Mouse (Mus musculus) c-Kit-positive CD71-positive TER-119-negative erythroid progenitor cells, embryonic 14.5 days (primary cell): ENCODE results near the gene Scgn.

Experiments used
- DNase-seq: peaks from one replicate; pipeline ENCODE4 v3.0.0-alpha.2; 2013; ENCODE audit warnings: low read depth

The Scgn gene

DNA sequence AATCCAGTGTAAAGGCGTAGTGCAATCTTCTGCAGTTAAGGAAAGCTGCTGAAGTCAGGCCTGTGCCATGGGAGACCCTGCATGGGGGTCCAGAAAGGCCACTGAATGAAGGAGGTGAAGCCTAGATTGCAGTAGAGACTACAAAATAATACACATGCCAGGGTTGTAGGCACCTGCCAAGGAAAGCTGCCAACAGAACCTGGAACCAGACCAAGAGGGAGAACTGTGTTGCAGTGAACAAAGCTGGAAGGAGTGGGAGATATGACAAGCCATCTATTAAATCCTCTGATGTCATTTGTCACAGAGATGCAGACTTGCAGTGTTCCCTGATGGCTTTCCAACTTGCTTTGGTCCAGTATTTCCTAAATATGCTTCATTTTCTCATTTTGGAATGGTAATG, 52.3 kb downstream of the Scgn start:
- DNase-seq = no peak

DNA sequence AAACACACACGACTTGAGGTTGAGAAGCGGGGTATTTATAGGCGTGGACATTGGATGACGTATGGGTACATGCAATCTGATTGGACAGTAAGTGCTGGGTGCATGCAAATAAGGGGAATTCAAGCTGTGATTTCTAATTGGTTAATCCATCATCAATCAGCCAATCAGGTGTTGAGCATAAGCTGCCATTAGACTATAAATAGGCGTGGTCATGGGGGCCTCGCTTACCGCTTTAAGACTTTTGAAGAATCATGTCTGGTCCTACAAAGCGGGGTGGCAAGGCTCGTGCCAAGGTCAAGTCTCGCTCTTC, 56.8 kb downstream of the Scgn start, which contains the start of gene Hist1h2aa:
Hist1h2aa (plus strand) TSS at position 252 of the 310 bp plus-strand sequence.
- DNase-seq = no peak

GRCm38 (mm10) chr13:23933421-23934210, 57.4 kb downstream of the Scgn start, which contains the start of gene Hist1h2ba:
TSS of gene Hist1h2ba (minus strand) at chr13:23934156.
- no peak for DNase-seq

- no peak for DNase-seq
Observed at GRCm38 (mm10) chr13:23930904-23931303, 60.1 kb downstream of the Scgn start.

DNA sequence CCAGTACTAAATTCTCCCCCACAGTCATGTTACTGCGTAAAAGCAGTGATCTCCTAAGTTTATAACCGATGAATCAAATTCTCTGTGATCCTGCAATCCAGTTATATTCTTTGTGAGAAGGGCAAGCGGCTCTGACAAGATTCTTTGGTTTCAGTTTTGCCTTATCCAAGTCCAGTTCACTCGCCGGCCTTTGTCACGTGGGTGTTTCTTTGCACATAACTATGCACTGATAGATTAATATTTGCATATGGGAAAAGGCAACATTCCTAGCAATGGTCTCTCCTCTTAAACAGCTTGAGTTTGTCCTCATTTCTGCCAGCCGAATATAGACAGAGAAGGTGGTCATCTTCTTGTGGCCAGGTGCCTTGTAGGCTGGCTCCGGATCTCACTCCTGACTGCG, 60.6 kb downstream of the Scgn start:
- DNase-seq = no peak

DNA sequence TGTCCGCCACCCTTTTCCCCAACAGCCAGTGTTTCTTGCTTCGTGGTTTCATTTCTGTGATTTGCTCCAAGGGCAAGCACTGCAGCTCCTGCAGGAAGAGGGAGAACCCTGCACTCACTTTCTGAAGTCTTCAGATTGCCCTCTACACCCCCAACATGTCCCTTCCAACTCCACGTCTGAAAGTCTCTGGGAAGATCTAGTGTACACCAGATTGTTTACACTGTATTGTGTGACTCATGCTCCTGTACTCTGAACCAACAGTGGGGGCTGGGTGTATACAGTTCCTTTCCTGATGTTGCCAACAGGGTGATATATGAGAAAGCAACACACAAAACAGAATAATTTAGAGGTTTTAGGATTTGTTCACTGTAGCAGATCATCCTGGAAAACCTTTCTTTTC, 62.4 kb downstream of the Scgn start:
- DNase-seq = no peak

GRCm38 (mm10) chr13:23925792-23926191, 65.2 kb downstream of the Scgn start:
- no peak for DNase-seq

- no peak for DNase-seq
Observed at GRCm38 (mm10) chr13:23917674-23918073, 73.3 kb downstream of the Scgn start.

DNA sequence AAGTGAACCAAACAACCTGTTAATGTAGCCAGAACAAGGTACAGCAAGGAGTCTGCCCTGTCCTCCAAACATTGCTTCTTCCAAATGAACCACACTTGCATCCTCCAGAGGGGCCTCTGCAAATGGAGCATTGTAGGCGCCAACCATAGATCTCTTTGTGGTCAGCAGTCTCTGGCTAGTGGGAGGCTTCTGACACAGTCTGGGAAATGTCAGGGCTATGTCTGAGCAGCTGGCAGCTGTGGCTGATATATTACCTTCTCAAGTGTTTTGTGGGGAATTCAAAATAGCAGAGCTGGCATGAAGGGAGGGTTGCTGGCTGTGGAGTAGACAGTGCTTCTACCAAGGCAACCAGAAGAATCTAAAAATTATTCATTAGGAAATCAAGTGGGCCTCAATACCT, 74.9 kb downstream of the Scgn start:
- DNase-seq = no peak

- no peak for DNase-seq
Observed at GRCm38 (mm10) chr13:23914376-23915167, 76.4 kb downstream of the Scgn start, which contains the start of gene Slc17a4. TSS of gene Slc17a4 (minus strand) at chr13:23915009.

GRCm38 (mm10) chr13:23913791-23914306, 77.2 kb downstream of the Scgn start:
- peak; percentile 19 for DNase-seq

DNA sequence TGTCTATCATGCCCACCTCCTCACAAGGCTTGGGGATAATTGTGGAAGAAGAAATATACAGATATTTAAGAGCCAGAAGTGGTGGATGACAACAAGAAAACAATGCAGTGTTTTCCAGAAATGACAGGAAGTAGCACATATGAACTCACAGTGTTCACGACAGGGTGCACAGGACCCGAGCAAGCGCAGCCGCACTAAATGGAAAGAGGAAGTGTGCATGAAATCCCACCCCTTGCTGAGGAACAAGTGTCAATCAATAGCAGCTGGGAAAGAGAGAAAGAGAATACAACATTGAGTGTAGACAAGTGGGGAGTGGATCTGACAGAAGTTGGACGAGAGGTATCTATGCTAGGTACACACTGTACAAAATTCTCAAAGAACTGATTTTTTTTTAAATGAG, 79.7 kb downstream of the Scgn start:
- no peak for DNase-seq

DNA sequence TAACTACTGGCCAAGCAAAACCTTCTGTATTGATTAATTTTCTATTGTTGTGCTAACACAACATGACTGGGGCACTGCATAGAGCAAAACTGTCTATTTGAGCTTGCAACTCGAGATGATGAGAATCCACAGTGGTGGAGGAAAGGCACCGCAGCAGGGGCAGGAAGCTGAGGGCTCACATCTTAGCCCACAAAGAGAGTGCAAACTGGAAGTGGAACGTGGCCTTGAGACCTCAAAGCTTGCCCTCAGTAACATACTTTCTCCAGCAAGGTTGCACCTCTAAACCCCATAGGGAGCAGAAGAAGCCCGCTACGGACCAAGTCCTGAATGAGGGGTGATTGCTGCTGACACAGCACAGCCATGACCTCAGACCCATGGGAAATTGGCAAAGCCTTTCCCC, 80.9 kb downstream of the Scgn start:
- no peak for DNase-seq

DNA sequence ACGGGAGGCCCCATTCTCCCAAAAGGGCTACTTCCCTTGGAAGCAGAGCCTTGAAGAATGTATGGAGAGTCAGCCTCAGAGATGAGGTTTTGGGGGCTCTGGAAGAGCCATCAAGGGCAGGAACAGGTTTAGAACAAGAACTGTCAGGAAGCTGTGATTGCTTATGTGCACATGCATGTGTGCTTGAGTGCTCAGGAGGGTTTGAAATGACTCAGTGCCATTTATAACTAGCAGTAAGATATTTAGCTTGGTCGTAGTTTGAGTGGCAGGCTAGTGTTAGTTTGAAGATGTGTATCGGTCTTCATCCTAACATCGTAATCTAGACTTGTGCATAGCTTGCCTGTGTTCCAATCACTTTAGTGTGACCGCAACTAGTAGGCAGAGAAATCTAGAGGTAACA, 84.1 kb downstream of the Scgn start:
- DNase-seq = no peak
